Mouse (Mus musculus) hindbrain, embryonic 16.5 days (tissue): ENCODE data around the gene Fras1. TPM values are rescaled to one million over a fixed set of nuclear protein-coding genes. Genes with fewer than 3 reads are reported as not detected.

Source experiments
- ATAC-seq: fragments of 200-750 bp; cut with Nextera tagmentation; 2 replicates; pipeline ENCODE4 v1.8.0; 2017; ENCODE audit warnings: moderate TSS enrichment, moderate library complexity
- H3K27ac ChIP-seq: fragments of 300-500 bp; sonication (generic); 2 replicates; pipeline ENCODE4 v1.5.1; 2014; ENCODE audit warnings: low read depth, mild to moderate bottlenecking, control low read depth, low read length, moderate library complexity
- H3K27me3 ChIP-seq: fragments of 300-500 bp; sonication (generic); replicated peaks from 2 replicates; pipeline ENCODE4 v1.6.1; 2014; ENCODE audit warnings: low read length; ENCODE audit not compliant: control insufficient read depth, insufficient read depth
- H3K36me3 ChIP-seq: fragments of 300-500 bp; sonication (generic); 2 replicates; pipeline ENCODE4 v1.6.1; 2014; ENCODE audit warnings: mild to moderate bottlenecking, low read length, moderate library complexity, mixed read lengths; ENCODE audit not compliant: control insufficient read depth, insufficient read depth
- H3K4me1 ChIP-seq: fragments of 300-500 bp; sonication (generic); 2 replicates; pipeline ENCODE4 v1.6.1; 2014; ENCODE audit warnings: low read depth, low read length; ENCODE audit not compliant: control insufficient read depth, insufficient read depth
- H3K4me2 ChIP-seq: fragments of 300-500 bp; sonication (generic); 2 replicates; pipeline ENCODE4 v1.6.1; 2014; ENCODE audit warnings: mild to moderate bottlenecking, low read length, control low read depth, moderate library complexity
- H3K4me3 ChIP-seq: fragments of 300-500 bp; sonication (generic); 2 replicates; pipeline ENCODE4 v1.5.1; 2014; ENCODE audit warnings: mild to moderate bottlenecking, low read length, control low read depth, moderate library complexity
- H3K9ac ChIP-seq: fragments of 300-500 bp; sonication (generic); 2 replicates; pipeline ENCODE4 v1.6.1; 2014; ENCODE audit warnings: low read depth, mild to moderate bottlenecking, control low read depth, low read length, moderate library complexity
- H3K9me3 ChIP-seq: fragments of 300-500 bp; sonication (generic); 2 replicates; pipeline ENCODE4 v1.6.1; 2014; ENCODE audit warnings: mild to moderate bottlenecking, low read length, moderate library complexity; ENCODE audit not compliant: control insufficient read depth
- WGBS: fragments of 180-500 bp; shearing (Covaris S2); extraction: QIAGEN DNeasy Blood & Tissue Kit; methylation state at CpG from one replicate; pipeline ENCODE4 v1.1.7; 2014; 5-methylcytosine and 5-hydroxymethylcytosine counted together
- polyA plus RNA-seq: library from polyadenylated mRNA; unstranded; fragments of >200 nt; fragmentation: Nextera tagmentation; extraction: Ambion mirVana; gene quantifications from 2 replicates; pipeline ENCODE4 v1.2.1, GENCODE M21; 2015

The Fras1 gene
- polyA plus RNA-seq, 1 experiment from 2014 or later, result 6.4 TPM

DNA sequence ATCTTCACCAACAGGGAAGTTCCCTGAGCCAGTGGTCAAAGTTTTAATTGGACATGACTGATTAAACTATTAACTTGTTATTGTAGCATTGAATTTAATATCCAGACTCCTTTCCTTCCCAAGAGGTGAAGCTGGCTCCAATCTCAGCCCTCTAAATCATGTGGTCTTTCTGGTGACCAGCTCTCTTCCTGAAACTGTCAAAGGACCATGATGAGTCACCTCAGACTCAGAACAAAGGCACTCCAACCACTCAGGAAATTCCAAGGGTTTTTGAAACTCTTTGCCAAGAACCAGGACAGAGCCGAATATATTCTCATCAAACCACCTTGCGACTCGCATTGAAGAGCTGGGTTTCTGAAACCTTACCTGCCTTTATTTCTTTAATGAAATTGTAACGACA is 430.5 kb downstream of the Fras1 start:
- Histone ChIP-seq H3K4me2 (no peak overlapping the region), H3K9ac (no peak overlapping the region), H3K4me3 (no peak overlapping the region), H3K36me3 (no peaks in the 10 kb centered on the region), H3K27ac (no peak overlapping the region), H3K4me1 (no peaks in the 10 kb centered on the region), H3K27me3 (no peaks in the 10 kb centered on the region), H3K9me3 (no peaks in the 10 kb centered on the region)
- no peak for ATAC-seq
- WGBS, result 87% methylated on average over 4 of the region's 4 CpGs

DNA sequence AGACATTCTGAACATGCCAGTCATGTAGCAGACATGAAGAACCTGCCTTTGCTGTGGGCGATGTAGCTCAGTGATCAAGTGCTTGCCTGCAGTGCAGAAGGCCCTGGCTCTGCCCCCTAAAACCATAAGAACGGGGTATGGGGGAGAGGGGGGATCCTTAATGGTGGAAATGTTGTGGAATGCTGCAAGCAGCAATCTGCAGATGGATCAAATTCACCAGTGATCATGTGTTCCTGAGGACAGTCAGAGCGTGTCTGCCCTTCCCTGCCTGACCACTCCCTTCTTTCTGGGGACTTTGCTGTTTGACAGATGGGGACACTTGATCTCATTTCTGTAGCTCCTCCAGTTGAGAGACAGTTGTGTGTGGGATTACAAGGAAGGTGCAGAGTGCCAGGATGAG is 431.1 kb downstream of the Fras1 start:
- WGBS, result 77% methylated on average over 3 of the region's 3 CpGs
- no peak overlapping the region for H3K4me3 ChIP-seq
- no peaks in the 10 kb centered on the region for H3K4me1 ChIP-seq
- H3K9me3 ChIP-seq, result no peaks in the 10 kb centered on the region
- H3K9ac ChIP-seq, result no peak overlapping the region
- no peak overlapping the region for H3K27ac ChIP-seq
- H3K4me2 ChIP-seq, result no peak overlapping the region
- H3K36me3 ChIP-seq, result no peaks in the 10 kb centered on the region
- no peaks in the 10 kb centered on the region for H3K27me3 ChIP-seq
- no peak for ATAC-seq

DNA sequence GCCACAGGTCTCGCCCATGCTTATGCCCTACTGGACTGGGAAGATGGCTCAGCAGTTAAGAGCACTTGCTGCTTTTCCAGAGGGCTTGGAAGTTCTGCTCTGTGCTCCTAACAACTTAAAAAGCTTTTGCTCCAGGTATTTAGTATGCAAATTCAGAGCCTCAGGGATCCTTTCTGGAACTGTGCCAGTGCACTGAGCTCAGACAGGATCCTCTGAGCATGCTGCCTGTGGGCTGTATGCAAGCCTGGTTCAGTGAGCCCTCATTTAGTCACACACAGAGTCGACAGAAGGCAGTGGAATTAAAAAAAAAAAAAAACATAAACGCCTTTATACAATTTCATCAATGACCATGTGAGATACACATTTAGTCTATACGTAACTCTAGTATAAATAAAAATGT is 436.9 kb downstream of the Fras1 start:
- H3K9ac ChIP-seq, result no peak overlapping the region
- 0 out of 2 replicates have a peak, but pooled peaks have one; percentile 63 for ATAC-seq
- H3K9me3 ChIP-seq, result no peaks in the 10 kb centered on the region
- no peak overlapping the region for H3K27ac ChIP-seq
- H3K4me3 ChIP-seq, result no peak overlapping the region
- H3K27me3 ChIP-seq, result no peaks in the 10 kb centered on the region
- no peaks in the 10 kb centered on the region for H3K36me3 ChIP-seq
- H3K4me2 ChIP-seq, result no peak overlapping the region
- H3K4me1 ChIP-seq, result no peaks in the 10 kb centered on the region
- 61% methylated on average over 4 of the region's 4 CpGs for WGBS

DNA sequence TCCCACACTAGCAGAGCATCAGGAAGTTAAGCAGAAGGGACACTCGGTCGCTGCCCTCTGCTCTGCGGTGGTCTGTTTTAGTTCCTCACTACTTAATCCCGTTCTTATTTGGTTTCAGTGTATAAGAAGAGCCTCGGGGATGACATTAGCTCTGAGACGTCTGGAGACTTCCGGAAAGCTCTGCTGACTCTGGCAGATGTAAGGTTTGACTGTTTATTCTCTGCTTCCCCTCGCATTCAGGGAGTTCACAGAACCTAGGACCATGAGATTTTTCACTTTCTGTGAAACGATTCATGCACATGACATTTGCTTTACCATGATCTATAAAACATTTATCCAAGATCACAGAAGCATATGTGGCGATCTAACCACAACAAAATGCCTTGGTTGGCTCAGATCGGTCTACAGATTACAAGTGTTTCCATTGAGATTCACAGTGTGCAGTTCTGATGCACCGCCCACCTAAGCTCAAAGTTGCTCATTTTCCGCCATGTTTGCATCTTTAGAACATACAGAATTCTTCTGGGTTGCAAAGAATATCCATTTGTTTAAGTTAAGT is 451.1 kb downstream of the Fras1 start:
- Histone ChIP-seq H3K27ac (no peak overlapping the region), H3K36me3 (no peaks in the 10 kb centered on the region), H3K4me1 (no peaks in the 10 kb centered on the region), H3K9ac (no peak overlapping the region), H3K9me3 (no peaks in the 10 kb centered on the region), H3K4me2 (no peak overlapping the region), H3K27me3 (no peaks in the 10 kb centered on the region), H3K4me3 (no peak overlapping the region)
- WGBS, result 93% methylated on average over 13 of the region's 13 CpGs
- no peak for ATAC-seq

DNA sequence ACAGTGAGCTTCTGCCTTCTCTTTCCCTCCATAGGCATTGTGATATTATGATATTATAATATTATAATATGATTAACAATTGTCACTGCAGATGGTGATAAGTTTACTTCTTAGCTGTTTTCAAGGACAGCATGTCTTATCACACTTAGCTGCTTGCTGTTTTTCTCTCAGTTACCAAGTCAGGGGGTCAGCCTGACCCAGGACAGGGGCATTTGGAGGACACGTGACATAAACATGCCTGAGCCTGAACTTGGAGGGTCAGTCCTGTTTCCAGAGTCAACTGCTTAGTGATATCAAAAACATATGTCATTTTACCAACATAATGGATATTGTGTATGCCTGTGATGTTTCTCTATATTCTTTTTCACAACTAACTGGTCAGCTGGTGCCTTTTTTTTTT is 453.4 kb downstream of the Fras1 start:
- Histone ChIP-seq H3K27ac (no peak overlapping the region), H3K4me1 (no peaks in the 10 kb centered on the region), H3K4me3 (no peak overlapping the region), H3K4me2 (no peak overlapping the region), H3K27me3 (no peaks in the 10 kb centered on the region), H3K9ac (no peak overlapping the region), H3K36me3 (no peaks in the 10 kb centered on the region), H3K9me3 (no peaks in the 10 kb centered on the region)
- 83% methylated on average over 1 of the region's 1 CpGs for WGBS
- no peak for ATAC-seq

Other genes starting within 250 kb of the Fras1 start
- gene Cnot6l, start 209.8 kb upstream of the Fras1 start, polyA plus RNA-seq, result 11.8 and 12.4 TPM in 2 replicates
- gene Mrpl1, start 164.5 kb upstream of the Fras1 start, polyA plus RNA-seq, result 14.2 and 16.3 TPM in 2 replicates